Mouse (Mus musculus): ENCODE results near the gene Haus3. TPM values are rescaled to one million over a fixed set of nuclear protein-coding genes. Genes with fewer than 3 reads are reported as not detected.
A peak's percentile ranks its signal among the peaks of the same experiment; 100 is the strongest.

The Haus3 gene
- polyA plus RNA-seq, 1 experiment, result 0.09 TPM

- Histone ChIP-seq H3K4me3 (ENCODE audit: low read depth, low read length) (no peak overlapping the region), H3K4me1 (ENCODE audit: control insufficient read depth, insufficient read depth, insufficient read length, low read length) (no peaks in the 10 kb centered on the region), H3K36me3 (ENCODE audit: control insufficient read depth, insufficient read depth, low read length) (no peaks in the 10 kb centered on the region), H3K27me3 (ENCODE audit: control insufficient read depth, insufficient read depth, low read length) (no peaks in the 10 kb centered on the region), H3K27ac (ENCODE audit: insufficient read depth, low read depth, low read length) (no peak overlapping the region)
- TF ChIP-seq CTCF (IDR thresholded peaks at IDR 0.05; ENCODE audit: extremely low read depth, insufficient read length, insufficient replicate concordance, low read depth, low read length), result no peak
- TF ChIP-seq POLR2A (IDR thresholded peaks at IDR 0.05; ENCODE audit: low read depth, low read length), result no peak
- WGBS, result 59% methylated on average over 2 of the region's 2 CpGs
These were observed 36.5 kb upstream of the Haus3 start for GRCm38 (mm10) chr5:34205788-34206187.

GRCm38 (mm10) chr5:34204911-34205310, 35.6 kb upstream of the Haus3 start:
- TF ChIP-seq CTCF (IDR thresholded peaks at IDR 0.05; ENCODE audit: extremely low read depth, insufficient read length, insufficient replicate concordance, low read depth, low read length) (no peak), POLR2A (IDR thresholded peaks at IDR 0.05; ENCODE audit: low read depth, low read length) (no peak)
- H3K4me3 ChIP-seq (ENCODE audit: low read depth, low read length), result no peak overlapping the region
- WGBS, result 84% methylated on average over 2 of the region's 2 CpGs
- no peaks in the 10 kb centered on the region for H3K4me1 ChIP-seq (ENCODE audit: control insufficient read depth, insufficient read depth, insufficient read length, low read length)
- no peak overlapping the region for H3K27ac ChIP-seq (ENCODE audit: insufficient read depth, low read depth, low read length)
- H3K36me3 ChIP-seq (ENCODE audit: control insufficient read depth, insufficient read depth, low read length), result no peaks in the 10 kb centered on the region
- H3K27me3 ChIP-seq (ENCODE audit: control insufficient read depth, insufficient read depth, low read length), result no peaks in the 10 kb centered on the region

GRCm38 (mm10) chr5:34202006-34202405, 32.7 kb upstream of the Haus3 start:
- no peaks in the 10 kb centered on the region for H3K36me3 ChIP-seq (ENCODE audit: control insufficient read depth, insufficient read depth, low read length)
- H3K4me1 ChIP-seq (ENCODE audit: control insufficient read depth, insufficient read depth, insufficient read length, low read length), result no peaks in the 10 kb centered on the region
- H3K4me3 ChIP-seq (ENCODE audit: low read depth, low read length), result no peak overlapping the region
- no peaks in the 10 kb centered on the region; the same call in 1 of the 2 replicates for H3K27me3 ChIP-seq (ENCODE audit: control insufficient read depth, insufficient read depth, low read length)
- TF ChIP-seq POLR2A (IDR thresholded peaks at IDR 0.05; ENCODE audit: low read depth, low read length), result no peak
- TF ChIP-seq CTCF (IDR thresholded peaks at IDR 0.05; ENCODE audit: extremely low read depth, insufficient read length, insufficient replicate concordance, low read depth, low read length), result no peak
- H3K27ac ChIP-seq (ENCODE audit: insufficient read depth, low read depth, low read length), result no peak overlapping the region
- WGBS, result 40% methylated on average over 4 of the region's 4 CpGs

- Histone ChIP-seq H3K36me3 (ENCODE audit: control insufficient read depth, insufficient read depth, low read length) (no peaks in the 10 kb centered on the region), H3K4me1 (ENCODE audit: control insufficient read depth, insufficient read depth, insufficient read length, low read length) (no peaks in the 10 kb centered on the region), H3K27me3 (ENCODE audit: control insufficient read depth, insufficient read depth, low read length) (no peaks in the 10 kb centered on the region; the same call in 1 of the 2 replicates), H3K4me3 (ENCODE audit: low read depth, low read length) (no peak overlapping the region), H3K27ac (ENCODE audit: insufficient read depth, low read depth, low read length) (no peak overlapping the region)
- no peak for TF ChIP-seq CTCF (IDR thresholded peaks at IDR 0.05; ENCODE audit: extremely low read depth, insufficient read length, insufficient replicate concordance, low read depth, low read length)
- TF ChIP-seq POLR2A (IDR thresholded peaks at IDR 0.05; ENCODE audit: low read depth, low read length), result no peak
- 55% methylated on average over 2 of the region's 2 CpGs for WGBS
These were observed 32.1 kb upstream of the Haus3 start for GRCm38 (mm10) chr5:34201396-34201795.

- Histone ChIP-seq H3K36me3 (ENCODE audit: control insufficient read depth, insufficient read depth, low read length) (no peaks in the 10 kb centered on the region), H3K27ac (ENCODE audit: insufficient read depth, low read depth, low read length) (no peak overlapping the region), H3K4me1 (ENCODE audit: control insufficient read depth, insufficient read depth, insufficient read length, low read length) (0 out of 2 replicates have a peak, but pooled peaks cover 4% of the 10 kb centered on the region), H3K4me3 (ENCODE audit: low read depth, low read length) (no peak overlapping the region), H3K27me3 (ENCODE audit: control insufficient read depth, insufficient read depth, low read length) (no peaks in the 10 kb centered on the region; the same call in 1 of the 2 replicates)
- WGBS, result 79% methylated on average over 6 of the region's 6 CpGs
- no peak for TF ChIP-seq POLR2A (IDR thresholded peaks at IDR 0.05; ENCODE audit: low read depth, low read length)
- TF ChIP-seq CTCF (IDR thresholded peaks at IDR 0.05; ENCODE audit: extremely low read depth, insufficient read length, insufficient replicate concordance, low read depth, low read length), result no peak
These were observed 29.3 kb upstream of the Haus3 start for GRCm38 (mm10) chr5:34198615-34199014.

- Histone ChIP-seq H3K36me3 (ENCODE audit: control insufficient read depth, insufficient read depth, low read length) (no peaks in the 10 kb centered on the region), H3K27ac (ENCODE audit: insufficient read depth, low read depth, low read length) (no peak overlapping the region), H3K4me3 (ENCODE audit: low read depth, low read length) (no peak overlapping the region), H3K4me1 (ENCODE audit: control insufficient read depth, insufficient read depth, insufficient read length, low read length) (0 out of 2 replicates have a peak, but pooled peaks cover 4% of the 10 kb centered on the region), H3K27me3 (ENCODE audit: control insufficient read depth, insufficient read depth, low read length) (no peaks in the 10 kb centered on the region; the same call in 1 of the 2 replicates)
- 82% methylated on average over 4 of the region's 4 CpGs for WGBS
- no peak for TF ChIP-seq CTCF (IDR thresholded peaks at IDR 0.05; ENCODE audit: extremely low read depth, insufficient read length, insufficient replicate concordance, low read depth, low read length)
- no peak for TF ChIP-seq POLR2A (IDR thresholded peaks at IDR 0.05; ENCODE audit: low read depth, low read length)
These were observed 27.9 kb upstream of the Haus3 start for GRCm38 (mm10) chr5:34197243-34197642.

GRCm38 (mm10) chr5:34196423-34196822, 27.1 kb upstream of the Haus3 start:
- Histone ChIP-seq H3K27ac (ENCODE audit: insufficient read depth, low read depth, low read length) (peak overlapping the region; percentile 62), H3K4me1 (ENCODE audit: control insufficient read depth, insufficient read depth, insufficient read length, low read length) (0 out of 2 replicates have a peak, but pooled peaks cover 4% of the 10 kb centered on the region), H3K4me3 (ENCODE audit: low read depth, low read length) (no peak overlapping the region), H3K36me3 (ENCODE audit: control insufficient read depth, insufficient read depth, low read length) (no peaks in the 10 kb centered on the region), H3K27me3 (ENCODE audit: control insufficient read depth, insufficient read depth, low read length) (no peaks in the 10 kb centered on the region; the same call in 1 of the 2 replicates)
- WGBS, result 69% methylated on average over 7 of the region's 7 CpGs
- TF ChIP-seq POLR2A (IDR thresholded peaks at IDR 0.05; ENCODE audit: low read depth, low read length) (no peak), CTCF (IDR thresholded peaks at IDR 0.05; ENCODE audit: extremely low read depth, insufficient read length, insufficient replicate concordance, low read depth, low read length) (no peak)

Measured in small intestine, adult 2 months (tissue).